Mouse (Mus musculus): ENCODE data around the gene Itpa. TPM values are rescaled to one million over a fixed set of nuclear protein-coding genes. Genes with fewer than 3 reads are reported as not detected.

Itpa gene
- total and polyA plus RNA-seq, 3 experiments, result 59.1 to 123 (median 70.8) TPM

DNA sequence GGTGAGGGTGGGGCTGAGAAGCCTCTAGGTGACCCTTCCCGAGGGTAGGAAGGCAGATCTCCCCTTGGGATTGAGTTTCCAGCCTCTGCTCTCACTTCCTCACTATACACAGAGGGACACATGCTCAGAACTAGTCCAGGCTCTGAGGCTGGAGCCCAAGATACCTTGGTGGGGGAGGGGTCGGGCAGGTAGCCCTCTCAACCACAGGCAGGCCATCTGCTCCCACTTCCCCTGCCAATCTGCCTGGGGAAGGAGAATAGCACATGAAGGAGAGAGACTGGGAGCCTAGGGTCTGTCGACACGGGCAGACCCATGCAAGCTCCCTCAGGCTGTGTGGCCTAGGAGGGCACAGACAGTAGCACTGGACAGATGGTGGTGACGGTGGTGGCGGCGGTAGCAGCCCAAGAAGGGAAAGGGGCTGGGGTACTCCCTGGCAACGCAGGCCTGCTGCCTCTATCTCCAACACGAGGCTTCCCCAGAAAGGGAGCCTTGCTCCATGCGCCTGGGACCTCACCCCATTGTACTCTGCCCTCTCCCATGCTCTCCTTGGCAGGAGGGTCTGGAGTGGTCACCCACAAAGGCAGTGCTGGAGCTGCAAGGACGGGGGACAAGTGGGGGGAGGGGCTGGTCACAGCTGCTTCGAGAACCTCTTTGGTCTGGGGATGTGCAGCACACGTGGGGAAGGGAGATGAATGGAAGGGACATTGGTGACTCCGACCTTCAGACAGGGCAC, 33.2 kb upstream of the Itpa start:
- in situ Hi-C loops (cut with MboI; ENCODE audit: low pct_ligation_motif_present, low pct_unique_long_range_greater_than_20kb, low sequenced_read_pairs), result no loop called here
- H3K27me3 ChIP-seq (replicated peaks), result no peaks in the 10 kb centered on the region
- DNase-seq (ENCODE audit: extremely low read depth), result no peak
- peaks cover 3 to 33% of the 10 kb centered on the region in 2 experiments for H3K36me3 ChIP-seq (replicated peaks in 1 of 2; ENCODE audit: control insufficient read depth in 1 of 2, insufficient read depth in 1 of 2, low read length in 1 of 2)
- H3K9me3 ChIP-seq (replicated peaks; ENCODE audit: low read length), result no peaks in the 10 kb centered on the region
- no peak overlapping the region for H3K4me3 ChIP-seq (replicated peaks in 1 of 3; ENCODE audit: low read depth in 2 of 3, low read length in 2 of 3, poor library complexity in 1 of 3)
- H3K79me2 ChIP-seq (replicated peaks; ENCODE audit: control insufficient read depth, extremely low read depth, insufficient read depth, poor library complexity, severe bottlenecking), result peaks cover 8% of the 10 kb centered on the region
- TF ChIP-seq POLR2AphosphoS2 (IDR thresholded peaks at IDR 0.05; ENCODE audit: low read depth, low read length) (no peak), ZMIZ1 (IDR thresholded peaks at IDR 0.05; ENCODE audit: low read depth, low read length) (no peak), UBTF (IDR thresholded peaks at IDR 0.05; ENCODE audit: low read depth, low read length) (no peak), USF1 (IDR thresholded peaks at IDR 0.05; ENCODE audit: low read depth, low read length) (no peak), MXI1 (IDR thresholded peaks at IDR 0.05; ENCODE audit: low read depth, low read length) (no peak), SMC3 (IDR thresholded peaks at IDR 0.05; ENCODE audit: low read depth, low read length) (no peak), MAZ (IDR thresholded peaks at IDR 0.05; ENCODE audit: low read depth, low read length) (no peak), HCFC1 (IDR thresholded peaks at IDR 0.05; ENCODE audit: low read depth, low read length) (no peak), MAFK (IDR thresholded peaks at IDR 0.05; ENCODE audit: insufficient replicate concordance, low read length) (no peak), TCF12 (IDR thresholded peaks at IDR 0.05; ENCODE audit: low read depth, low read length) (no peak), GABPA (IDR thresholded peaks at IDR 0.05; ENCODE audit: insufficient replicate concordance, low read depth, low read length) (no peak), KAT2A (IDR thresholded peaks at IDR 0.05; ENCODE audit: insufficient replicate concordance, low read length) (no peak), ZC3H11A (IDR thresholded peaks at IDR 0.05; ENCODE audit: low read depth, low read length) (no peak)
- H3K9ac ChIP-seq (ENCODE audit: insufficient read depth, low read depth), result no peak overlapping the region
- dilution Hi-C loops (cut with MboI; ENCODE audit: extremely low pct_ligation_motif_present, extremely low pct_unique_long_range_greater_than_20kb, low sequenced_read_pairs), result no loop called here
- H3K4me2 ChIP-seq (ENCODE audit: insufficient read depth, low read depth, poor library complexity, severe bottlenecking), result no peak overlapping the region
- no peak overlapping the region for H3K27ac ChIP-seq (ENCODE audit: insufficient read depth, low read depth)
- H3K4me1 ChIP-seq (ENCODE audit: control insufficient read depth in 1 of 2, insufficient read depth in 2 of 2), result peaks cover 16 to 30% of the 10 kb centered on the region in 2 experiments

DNA sequence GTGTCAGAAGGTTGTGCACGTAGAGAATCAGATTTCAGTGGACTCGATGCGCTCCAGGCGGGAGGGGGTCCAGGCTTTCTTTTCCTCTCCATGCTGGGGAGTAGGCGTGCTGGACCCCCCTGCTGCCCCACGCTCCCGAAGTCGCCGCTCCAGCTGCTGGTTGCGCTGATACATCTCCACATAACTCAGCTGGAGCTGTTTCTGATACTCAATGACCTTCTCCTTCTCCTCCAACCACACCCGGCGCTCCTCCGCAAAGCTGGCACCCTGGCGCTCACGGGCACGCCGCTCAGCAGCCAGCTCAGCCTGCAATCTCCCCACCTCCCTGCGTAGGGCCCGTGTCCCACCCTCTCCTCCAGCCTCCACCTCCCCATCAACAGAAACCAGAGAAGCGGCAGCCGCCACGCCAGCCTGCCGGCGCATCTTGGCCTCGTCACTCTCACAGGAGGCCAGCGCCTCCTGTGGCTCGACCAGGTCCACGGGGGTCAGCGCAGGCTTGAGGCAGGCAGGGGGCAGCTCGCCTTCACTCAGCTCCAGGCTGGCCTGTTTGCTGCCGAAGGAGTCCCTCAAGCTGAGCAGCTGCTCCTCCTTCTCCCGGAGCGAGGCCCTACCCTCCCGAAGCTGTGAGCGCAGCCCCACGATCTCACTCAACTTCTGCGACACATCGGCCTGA, 32.5 kb upstream of the Itpa start:
- H3K9ac ChIP-seq (ENCODE audit: insufficient read depth, low read depth), result no peak overlapping the region
- DNase-seq (ENCODE audit: extremely low read depth), result no peak
- dilution Hi-C loops (cut with MboI; ENCODE audit: extremely low pct_ligation_motif_present, extremely low pct_unique_long_range_greater_than_20kb, low sequenced_read_pairs), result no loop called here

More for the DNA sequence above, 32.5 kb upstream of the Itpa start:
- Histone ChIP-seq H3K36me3 (replicated peaks in 1 of 2; ENCODE audit: control insufficient read depth in 1 of 2, insufficient read depth in 1 of 2, low read length in 1 of 2) (peaks cover 3 to 33% of the 10 kb centered on the region in 2 experiments), H3K4me1 (ENCODE audit: control insufficient read depth in 1 of 2, insufficient read depth in 2 of 2) (peaks cover 16 to 30% of the 10 kb centered on the region in 2 experiments), H3K27me3 (replicated peaks) (no peaks in the 10 kb centered on the region), H3K4me2 (ENCODE audit: insufficient read depth, low read depth, poor library complexity, severe bottlenecking) (no peak overlapping the region), H3K9me3 (replicated peaks; ENCODE audit: low read length) (no peaks in the 10 kb centered on the region), H3K79me2 (replicated peaks; ENCODE audit: control insufficient read depth, extremely low read depth, insufficient read depth, poor library complexity, severe bottlenecking) (peaks cover under 1% of the 10 kb centered on the region; the same call in 1 of the 2 replicates), H3K4me3 (replicated peaks in 1 of 3; ENCODE audit: low read depth in 2 of 3, low read length in 2 of 3, poor library complexity in 1 of 3) (no peak overlapping the region), H3K27ac (ENCODE audit: insufficient read depth, low read depth) (no peak overlapping the region)
- in situ Hi-C loops (cut with MboI; ENCODE audit: low pct_ligation_motif_present, low pct_unique_long_range_greater_than_20kb, low sequenced_read_pairs), result no loop called here
- no peak for TF ChIP-seq MAZ (IDR thresholded peaks at IDR 0.05; ENCODE audit: low read depth, low read length)
- TF ChIP-seq MXI1 (IDR thresholded peaks at IDR 0.05; ENCODE audit: low read depth, low read length), result no peak
- no peak for TF ChIP-seq MAFK (IDR thresholded peaks at IDR 0.05; ENCODE audit: insufficient replicate concordance, low read length)
